Mouse (Mus musculus): ENCODE data around the gene Dzip1. TPM values are rescaled to one million over a fixed set of nuclear protein-coding genes. Genes with fewer than 3 reads are reported as not detected.

Gene Dzip1
- polyA plus RNA-seq (2012; fragmentation: generic; extraction: Trizol) = 10 to 100 TPM in 1 of 2 experiments, under 1 TPM in 1; 0.82 to 25.2 TPM

DNA sequence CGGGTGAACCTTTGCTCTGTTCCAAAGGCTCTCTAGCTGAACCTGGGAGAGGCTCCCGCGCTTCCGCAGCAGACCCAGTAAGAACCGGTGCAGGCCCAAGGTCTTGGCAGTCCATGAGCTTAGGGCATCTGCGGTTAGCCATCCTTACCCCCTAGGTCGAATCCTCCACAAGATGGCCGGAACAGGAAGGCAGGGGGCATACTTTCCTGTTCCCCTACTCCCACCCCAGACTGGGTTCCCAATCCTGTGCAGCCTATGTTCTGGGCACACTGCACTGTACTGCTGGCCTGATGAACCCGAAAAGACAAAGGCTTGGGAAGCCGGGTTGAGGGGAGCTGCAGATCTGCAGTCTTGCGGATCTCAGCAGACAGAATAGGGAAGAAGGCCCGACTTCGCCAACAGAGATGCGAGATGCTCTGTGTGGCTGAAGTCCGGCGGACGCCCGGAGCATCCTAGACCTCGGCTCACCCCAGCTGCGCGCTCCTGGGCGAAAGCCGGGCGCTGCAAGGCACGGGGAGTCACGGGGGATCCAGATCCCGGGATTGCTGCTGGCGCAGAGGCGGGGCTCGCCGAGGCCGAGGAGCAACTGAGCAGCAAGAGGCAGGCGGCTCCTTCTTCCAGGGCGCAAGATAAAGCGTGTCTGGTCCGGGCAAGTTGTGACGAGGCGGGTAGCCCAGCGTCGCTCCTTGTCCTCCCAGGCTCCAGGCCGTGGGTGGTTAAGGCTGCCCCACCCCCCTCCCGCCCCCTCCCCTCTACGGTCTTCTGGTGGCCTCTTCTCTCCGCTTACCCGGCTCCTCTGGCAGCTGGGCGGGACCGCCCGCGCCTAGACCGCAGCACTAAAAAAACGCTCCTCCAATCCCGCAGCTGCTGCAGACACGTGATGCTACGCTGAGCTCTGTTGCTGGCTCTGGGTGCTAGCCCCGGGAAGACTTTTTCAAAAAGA is at the start of gene Dzip1:
TSS of gene Dzip1 (minus strand) at position 788 of the 943 bp plus-strand sequence.

DNA sequence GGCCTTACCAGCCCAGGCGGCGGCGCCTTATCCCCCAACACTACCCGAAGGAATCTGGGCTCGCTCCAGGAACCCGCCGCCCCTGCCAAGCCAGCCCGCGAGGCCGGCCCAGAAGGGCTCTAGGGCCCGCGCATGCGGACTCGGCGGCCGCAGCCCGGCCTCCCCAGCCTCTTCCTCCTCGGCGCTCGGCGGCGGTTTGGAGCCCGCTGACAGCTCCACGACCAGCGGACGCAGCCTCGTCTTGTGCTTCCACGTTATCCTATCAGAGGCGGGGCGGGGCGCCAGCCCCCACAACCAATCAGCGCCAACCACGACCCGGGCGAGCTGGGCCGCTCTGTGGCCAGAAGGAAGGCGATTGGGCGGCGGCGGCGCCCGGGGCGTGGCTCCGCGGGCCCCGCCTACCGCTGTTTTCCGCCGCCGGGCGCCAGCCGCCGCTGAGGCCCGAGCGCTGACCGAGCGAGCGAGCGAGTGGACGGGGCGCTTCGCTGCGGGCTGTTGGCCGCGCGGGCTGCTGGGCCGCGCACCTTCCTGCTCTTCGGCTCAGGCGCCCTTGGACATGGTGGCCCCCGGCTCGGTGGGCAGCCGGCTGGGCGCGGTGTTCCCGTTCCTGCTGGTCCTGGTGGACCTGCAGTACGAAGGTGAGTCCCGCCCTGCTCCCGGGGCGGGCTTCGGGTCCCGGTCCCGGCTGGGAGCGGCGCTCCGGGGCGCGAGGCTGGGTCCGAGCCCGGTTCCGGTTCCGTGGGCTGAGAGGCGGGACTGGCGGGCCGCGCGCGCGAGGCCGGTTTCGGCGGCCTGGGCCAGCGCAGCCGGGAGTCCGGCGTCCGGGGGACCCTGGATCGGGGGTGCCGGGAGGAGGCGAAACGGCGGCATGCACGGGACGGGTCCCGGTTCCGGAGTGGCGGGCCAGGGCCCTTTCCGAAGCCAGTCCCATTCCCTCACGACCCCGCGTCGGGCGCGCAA is 12.6 kb upstream of the Dzip1 start, which contains the start of gene Dnajc3:
TSS of gene Dnajc3 (plus strand) at position 444 of the 960 bp plus-strand sequence.

Other genes starting within 250 kb of the Dzip1 start
- gene Abcc4, start 219.2 kb downstream of the Dzip1 start, polyA plus RNA-seq (2012; fragmentation: generic; extraction: Trizol) = 1 to 10 TPM in 1 of 2 experiments, under 1 TPM in 1; 0.80 to 1.8 TPM
- under 1 TPM in 1 of 2 experiments, not detected in 1; 0.05 TPM for gene Cldn10, start 137.6 kb downstream of the Dzip1 start, polyA plus RNA-seq (2012; fragmentation: generic; extraction: Trizol)
- 1 to 10 TPM; 1.0 to 7.2 TPM for gene Dnajc3, start 12.5 kb upstream of the Dzip1 start, polyA plus RNA-seq (2012; fragmentation: generic; extraction: Trizol)
- gene Uggt2, start 174.0 kb upstream of the Dzip1 start, polyA plus RNA-seq (2012; fragmentation: generic; extraction: Trizol) = 1 to 10 TPM in 1 of 2 experiments, under 1 TPM in 1; 0.42 to 4.0 TPM
- not detected for gene Hs6st3, start 212.9 kb upstream of the Dzip1 start, polyA plus RNA-seq (2012; fragmentation: generic; extraction: Trizol)

Measured in C3H10T1/2 (cell line).